In the genomic region with DNA sequence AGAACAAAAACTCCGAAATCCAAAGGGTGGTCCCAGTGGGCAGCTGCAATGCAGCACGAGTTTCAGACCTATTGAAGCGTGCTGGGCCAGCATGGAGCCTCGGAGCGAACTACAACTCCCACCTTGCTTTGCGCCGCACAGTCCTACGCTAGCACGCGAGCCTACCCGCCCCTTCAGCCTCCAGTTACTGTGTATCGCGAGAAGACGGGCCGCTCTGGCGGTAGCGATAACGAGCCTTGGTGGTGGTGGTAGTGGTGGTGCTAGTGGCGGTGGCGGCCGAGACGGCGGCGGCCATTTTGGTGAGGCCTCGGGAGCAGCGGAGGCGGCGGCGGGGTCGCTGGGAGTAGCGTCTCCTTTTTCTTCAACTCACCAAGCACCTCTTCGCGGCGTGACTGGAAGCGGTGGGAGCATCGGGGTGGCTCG, we compare ENCODE assay signal across 8 mouse cellular contexts. TPM values are rescaled to one million over a fixed set of nuclear protein-coding genes. Genes with fewer than 3 reads are reported as not detected.
A peak's percentile ranks its signal among the peaks of the same experiment; 100 is the strongest.
DNase-seq lines count a peak whose midpoint lies in the region; ATAC-seq and TF ChIP-seq lines count a peak whose summit lies in the region.

A gene (plus strand): TSS at position 176 of the 423 bp plus-strand sequence.

- H3K27ac ChIP-seq in forebrain, embryonic 12.5 days: peak within 1 kb of the TSS; percentile 98
- H3K27ac ChIP-seq in heart, postnatal 0 days (ENCODE audit: low read depth): peak within 1 kb of the TSS; percentile 98
- peak within 1 kb of the TSS; percentile 98 for H3K27ac ChIP-seq in liver, postnatal 0 days (ENCODE audit: low read depth)

- under 1% methylated on average over 37 of the region's 37 CpGs for WGBS in forebrain, embryonic 12.5 days
- 2% methylated on average over 34 of the region's 37 CpGs for WGBS in heart, postnatal 0 days
- under 1% methylated on average over 37 of the region's 37 CpGs for WGBS in large intestine, adult 2 months
- WGBS in liver, postnatal 0 days (ENCODE audit: insufficient replicate concordance): under 1% methylated on average over 33 of the region's 37 CpGs

- DNase-seq in c-Kit-positive CD71-positive TER-119-negative erythroid progenitor cells, embryonic 14.5 days (ENCODE audit: low read depth): peak; percentile 95
- DNase-seq in heart, postnatal 0 days (ENCODE audit: low spot score): peak; percentile 99
- DNase-seq in large intestine, adult 2 months (ENCODE audit: low read depth, low spot score): peak; percentile 87
- peak; percentile 97 for DNase-seq in liver, postnatal 0 days
- DNase-seq in thymus, adult 18-20 months: peak; percentile 94 to 97

- H3K4me1 ChIP-seq in E14TG2a.4 (replicated peaks; ENCODE audit: low read depth, low read length): peaks cover 58% of the 10 kb centered on the region
- peaks cover 22% of the 10 kb centered on the region for H3K4me1 ChIP-seq in forebrain, embryonic 12.5 days
- H3K4me1 ChIP-seq in heart, postnatal 0 days (ENCODE audit: control insufficient read depth, insufficient read depth): peaks cover 12% of the 10 kb centered on the region
- H3K4me1 ChIP-seq in liver, postnatal 0 days (ENCODE audit: insufficient read depth): peaks cover 9% of the 10 kb centered on the region

- no peaks in the 10 kb centered on the region for H3K27me3 ChIP-seq in E14TG2a.4 (ENCODE audit: insufficient read depth, low read length)
- H3K27me3 ChIP-seq in forebrain, embryonic 12.5 days: no peaks in the 10 kb centered on the region
- no peaks in the 10 kb centered on the region for H3K27me3 ChIP-seq in heart, postnatal 0 days (ENCODE audit: control insufficient read depth, insufficient read depth, low read length)
- H3K27me3 ChIP-seq in liver, postnatal 0 days (ENCODE audit: insufficient read depth, low read length): no peaks in the 10 kb centered on the region

- peak within 1 kb of the TSS; percentile 86 for H3K4me3 ChIP-seq in E14TG2a.4 (replicated peaks; ENCODE audit: low read length)
- H3K4me3 ChIP-seq in forebrain, embryonic 12.5 days (replicated peaks): peak within 1 kb of the TSS; percentile 85
- H3K4me3 ChIP-seq in heart, postnatal 0 days (ENCODE audit: low read depth, low read length): peak within 1 kb of the TSS; percentile 72
- peak within 1 kb of the TSS; percentile 97 for H3K4me3 ChIP-seq in liver, postnatal 0 days (ENCODE audit: low read depth, low read length)

- peak; percentile 98 for ATAC-seq in forebrain, embryonic 12.5 days (ENCODE audit: low FRiP score)
- peak; percentile 97 for ATAC-seq in heart, postnatal 0 days (ENCODE audit: insufficient read depth, low read depth)
- peak; percentile 94 for ATAC-seq in liver, postnatal 0 days
- ATAC-seq in neutrophil, adult 5-6 weeks (ENCODE audit: extremely low read depth, insufficient number of reproducible peaks, low FRiP score, poor library complexity, severe bottlenecking): peak; percentile 95

- H3K36me3 ChIP-seq in E14TG2a.4 (ENCODE audit: insufficient read depth, low read length): peaks cover 37% of the 10 kb centered on the region
- peaks cover 21% of the 10 kb centered on the region for H3K36me3 ChIP-seq in forebrain, embryonic 12.5 days (replicated peaks)
- peaks cover 13% of the 10 kb centered on the region for H3K36me3 ChIP-seq in heart, postnatal 0 days (replicated peaks; ENCODE audit: control insufficient read depth, insufficient read depth, low read length)
- H3K36me3 ChIP-seq in liver, postnatal 0 days (replicated peaks; ENCODE audit: insufficient read depth, low read length): peaks cover 19% of the 10 kb centered on the region

- no peak for TF ChIP-seq CTCF in E14TG2a.4 (conservative IDR thresholded peaks at IDR 0.05; ENCODE audit: low read length)
- no peak for TF ChIP-seq CTCF in heart, postnatal 0 days (IDR thresholded peaks at IDR 0.05; ENCODE audit: low read depth)
- no peak for TF ChIP-seq CTCF in liver, postnatal 0 days (IDR thresholded peaks at IDR 0.05; ENCODE audit: low read depth)

- H3K9ac ChIP-seq in forebrain, embryonic 12.5 days: peak within 1 kb of the TSS; percentile 88
- peak within 1 kb of the TSS; percentile 70 for H3K9ac ChIP-seq in heart, postnatal 0 days (replicated peaks; ENCODE audit: low read depth, low read length)
- H3K9ac ChIP-seq in liver, postnatal 0 days (replicated peaks): peak within 1 kb of the TSS; percentile 96

- H3K9me3 ChIP-seq in E14TG2a.4 (ENCODE audit: low read length): no peaks in the 10 kb centered on the region
- H3K9me3 ChIP-seq in forebrain, embryonic 12.5 days: no peaks in the 10 kb centered on the region
- no peaks in the 10 kb centered on the region for H3K9me3 ChIP-seq in heart, postnatal 0 days (replicated peaks; ENCODE audit: control insufficient read depth, low read length)
- H3K9me3 ChIP-seq in liver, postnatal 0 days (ENCODE audit: low read length): no peaks in the 10 kb centered on the region

- TF ChIP-seq EP300 in heart, postnatal 0 days (IDR thresholded peaks at IDR 0.05; ENCODE audit: low read depth): peak; percentile 98
- peak; percentile 84 for TF ChIP-seq EP300 in liver, postnatal 0 days (IDR thresholded peaks at IDR 0.05; ENCODE audit: low read depth)

- peak within 1 kb of the TSS; percentile 66 for H3K4me2 ChIP-seq in forebrain, embryonic 12.5 days
- peak within 1 kb of the TSS; percentile 64 for H3K4me2 ChIP-seq in heart, postnatal 0 days (ENCODE audit: low read depth, low read length)
- peak within 1 kb of the TSS; percentile 92 for H3K4me2 ChIP-seq in liver, postnatal 0 days (ENCODE audit: low read depth, low read length)

RNA-seq across cellular contexts. Expression of the gene that starts here (rescaled TPM):
- 87.4 and 92.1 TPM in 2 replicates for polyA plus RNA-seq in forebrain, embryonic 12.5 days (2016; fragmentation: Nextera tagmentation; extraction: Ambion mirVana)
- 21.8 and 29.3 TPM in 2 replicates for total RNA-seq in heart, postnatal 0 days (2014; rRNA removed; ENCODE audit: low replicate concordance)
- 15.0 and 16.1 TPM in 2 replicates for polyA plus RNA-seq in heart, postnatal 0 days (2015; fragmentation: Nextera tagmentation; extraction: Ambion mirVana)
- 6.7 and 14.4 TPM in 2 replicates for polyA plus RNA-seq in large intestine, adult 2 months (2012; rRNA removed)
- polyA plus RNA-seq in liver, postnatal 0 days (2015; fragmentation: Nextera tagmentation; extraction: Ambion mirVana): 6.7 and 7.7 TPM in 2 replicates
- total RNA-seq in neutrophil, adult 5-6 weeks (2017): 38.2 and 45.9 TPM in 2 replicates

Comparison
In these comparisons a context has a peak if more than half of its experiments do, and no peak if none do; other contexts are left out.
1. Peak in every context shown above with its lines: DNase-seq, ATAC-seq, H3K4me3 ChIP-seq and H3K27ac ChIP-seq.